Mouse (Mus musculus) layer of hippocampus, adult 9-10 months (tissue): ENCODE results near the gene Otulin.

Experiments
- DNase-seq: peaks from one replicate; pipeline ENCODE4 v3.0.0; 2022; ENCODE audit warnings: low spot score

Otulin gene

DNA sequence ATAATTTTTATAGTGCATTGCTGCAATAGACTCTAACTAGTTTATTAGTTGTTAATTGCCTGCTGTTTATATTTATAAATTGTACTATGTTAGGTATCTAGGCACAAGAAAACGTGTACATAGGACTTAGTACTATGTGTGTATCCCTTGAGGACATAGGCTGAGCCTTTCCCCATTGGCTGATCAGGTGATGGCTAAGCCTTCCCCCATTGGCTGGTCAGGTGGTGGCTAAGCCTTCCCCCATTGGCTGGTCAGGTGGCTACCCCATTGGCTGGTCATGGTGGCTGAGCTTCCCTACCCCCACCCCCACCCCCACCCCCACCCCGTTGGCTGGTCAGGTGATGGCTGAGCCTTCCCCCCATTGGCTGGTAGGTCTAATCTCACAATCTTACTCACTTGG lies 50.6 kb downstream of the Otulin start:
- no peak for DNase-seq

DNA sequence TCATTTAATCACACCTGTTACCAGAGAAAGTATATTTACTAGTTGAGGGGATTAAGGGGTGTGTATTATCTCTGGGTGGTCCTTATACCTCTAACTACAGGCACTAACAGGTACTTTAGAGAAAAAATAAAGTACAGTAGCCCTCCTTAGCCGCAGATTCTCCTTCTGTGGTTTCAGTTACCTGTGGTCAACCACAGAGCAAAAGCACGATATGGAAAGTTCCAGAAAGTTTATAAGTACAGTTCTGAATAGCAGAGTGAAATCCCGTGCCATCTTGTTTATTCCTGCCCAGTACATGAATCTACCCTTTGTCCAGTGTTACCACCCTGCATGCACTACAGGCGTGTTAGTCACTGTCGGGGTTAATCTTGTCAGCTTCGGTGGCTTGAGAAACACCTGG lies 51.6 kb downstream of the Otulin start:
- DNase-seq, result no peak

DNA sequence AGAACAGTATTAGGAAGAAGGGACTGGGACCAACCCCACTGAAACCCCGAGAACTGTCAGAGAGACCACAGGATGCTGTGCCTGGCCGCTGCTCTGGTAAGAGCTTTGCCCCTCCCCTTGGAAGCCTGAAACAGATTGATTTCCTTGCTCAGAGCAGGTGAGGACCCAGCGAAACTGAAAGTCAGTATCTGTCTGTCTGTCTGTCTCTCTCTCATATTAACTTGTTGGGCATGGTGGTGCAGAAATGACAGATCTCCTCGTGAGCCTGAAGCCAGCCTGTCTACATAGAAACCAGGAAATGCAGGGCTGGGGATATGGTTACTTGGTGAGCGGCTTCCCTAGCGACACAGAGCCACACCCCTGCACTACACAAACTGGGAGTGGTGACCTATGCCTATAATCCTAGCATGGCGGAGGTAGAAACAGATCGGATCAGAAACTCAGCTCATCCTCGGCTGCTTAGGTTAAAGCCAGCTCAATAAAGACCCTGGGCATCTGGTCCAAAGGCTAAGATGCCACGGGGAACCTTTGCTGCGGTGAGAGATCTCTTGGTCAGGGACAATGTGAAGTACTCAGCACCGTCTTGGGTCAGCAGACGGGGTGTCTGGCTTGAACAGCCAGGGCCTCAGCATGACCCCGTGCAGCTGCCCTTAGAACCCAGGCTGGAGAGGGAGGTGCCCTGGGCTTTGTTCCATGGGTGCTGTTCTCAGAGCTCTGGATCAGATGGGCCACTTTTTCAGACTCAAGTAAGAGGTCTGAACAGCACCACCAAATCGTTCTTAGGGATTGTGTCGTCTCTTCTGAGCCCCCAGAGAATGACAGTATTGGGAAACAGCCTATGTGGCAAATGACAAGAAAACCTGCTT lies 52.3 kb downstream of the Otulin start:
- DNase-seq, result no peak

DNA sequence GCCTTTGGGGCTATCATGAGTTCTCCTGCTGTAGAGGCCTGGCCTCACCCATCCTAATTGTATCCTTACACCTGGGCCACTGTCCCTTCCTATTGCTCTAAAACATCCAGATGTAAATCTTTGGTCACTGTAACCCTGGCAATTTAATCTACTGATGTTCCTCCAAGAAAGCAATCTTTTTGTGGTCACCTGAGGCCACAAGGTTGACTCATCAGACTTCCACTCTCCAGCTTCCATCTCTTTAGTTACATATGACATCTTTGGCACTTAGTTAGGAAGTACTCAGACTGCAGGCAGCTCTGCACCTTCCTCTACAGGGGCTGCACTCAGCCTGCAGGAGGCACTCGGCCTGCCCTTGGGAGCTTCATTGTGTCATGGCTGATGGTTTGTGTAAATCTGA lies 53.6 kb downstream of the Otulin start:
- DNase-seq, result no peak

DNA sequence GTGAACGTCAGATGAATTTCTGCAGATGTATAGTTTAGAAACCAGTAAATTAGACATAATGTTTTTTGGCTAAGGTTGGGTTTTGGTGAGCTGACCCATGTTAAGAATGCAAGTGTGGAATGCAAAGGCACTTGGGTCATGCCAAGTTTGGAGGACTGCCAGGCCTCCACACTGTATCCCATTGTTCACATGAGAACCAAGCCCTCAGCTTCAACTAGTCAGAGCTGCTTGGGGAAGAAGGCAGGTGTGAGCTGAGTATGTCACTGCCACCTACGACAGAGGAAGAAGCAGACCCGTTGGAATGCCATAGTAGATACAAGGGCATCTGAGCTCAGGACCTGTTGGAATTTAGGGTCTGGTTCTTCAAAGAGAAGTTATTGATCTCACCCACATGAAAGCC lies 54.6 kb downstream of the Otulin start:
- no peak for DNase-seq

DNA sequence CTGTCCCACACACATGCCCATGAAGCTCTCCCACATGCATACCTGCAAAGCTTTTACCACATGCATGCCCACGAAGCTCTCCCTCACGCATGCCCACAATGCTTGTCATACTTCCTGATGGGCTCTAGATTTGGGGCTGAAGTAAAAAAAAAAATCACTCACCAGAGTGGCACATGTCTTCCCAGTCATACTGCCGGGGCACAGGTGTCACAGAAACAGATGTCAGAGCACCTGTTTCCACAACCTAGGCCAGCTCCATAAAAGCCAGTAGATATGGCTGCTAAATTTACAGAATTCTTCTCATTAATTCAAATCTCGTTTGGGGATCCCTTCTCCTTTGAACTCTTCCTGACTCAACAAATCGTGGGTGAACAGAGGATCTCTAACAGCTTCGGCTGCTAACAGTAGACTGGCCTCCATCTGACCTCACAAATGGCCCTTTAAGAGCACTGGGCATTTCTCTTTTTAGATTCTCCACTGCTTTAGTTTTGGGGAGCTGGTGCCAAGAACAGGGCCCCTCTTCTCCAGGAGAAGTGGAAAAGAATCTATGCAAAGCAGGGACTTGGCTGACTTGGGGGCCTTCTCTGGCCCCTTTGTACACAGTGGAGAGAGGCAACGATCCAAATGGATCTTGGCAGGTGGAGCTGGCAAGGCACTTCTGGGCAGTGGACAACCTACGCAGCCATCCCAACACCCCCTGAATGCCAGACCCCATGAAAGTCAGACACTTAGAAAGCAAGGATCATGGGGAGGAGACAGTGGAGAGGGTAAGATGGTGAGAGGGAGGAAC lies 55.3 kb downstream of the Otulin start:
- DNase-seq, result no peak

- DNase-seq, result no peak
These were observed 59.3 kb downstream of the Otulin start for GRCm38 (mm10) chr15:27571179-27571578.

DNA sequence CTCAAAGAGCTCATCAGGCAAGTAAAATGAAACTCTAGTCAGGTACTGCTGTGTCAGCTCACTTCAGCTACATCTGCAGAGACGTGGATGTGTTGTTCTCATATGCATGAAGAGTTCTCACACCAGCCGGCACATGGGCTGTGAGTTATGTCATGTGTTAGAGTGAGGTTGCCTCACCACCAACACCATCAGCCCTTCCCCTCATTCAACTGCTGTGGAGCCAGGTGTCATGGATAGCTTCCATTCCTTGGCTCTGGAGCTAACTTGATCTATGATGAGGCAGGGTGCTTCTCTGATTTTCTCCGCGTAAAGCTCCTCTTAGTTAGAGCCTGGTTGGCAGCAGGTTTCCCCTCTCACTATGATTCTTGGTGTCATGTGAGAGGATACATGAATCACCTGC lies 60.1 kb downstream of the Otulin start:
- no peak for DNase-seq

GRCm38 (mm10) chr15:27569924-27570323 lies 60.6 kb downstream of the Otulin start:
- no peak for DNase-seq

DNA sequence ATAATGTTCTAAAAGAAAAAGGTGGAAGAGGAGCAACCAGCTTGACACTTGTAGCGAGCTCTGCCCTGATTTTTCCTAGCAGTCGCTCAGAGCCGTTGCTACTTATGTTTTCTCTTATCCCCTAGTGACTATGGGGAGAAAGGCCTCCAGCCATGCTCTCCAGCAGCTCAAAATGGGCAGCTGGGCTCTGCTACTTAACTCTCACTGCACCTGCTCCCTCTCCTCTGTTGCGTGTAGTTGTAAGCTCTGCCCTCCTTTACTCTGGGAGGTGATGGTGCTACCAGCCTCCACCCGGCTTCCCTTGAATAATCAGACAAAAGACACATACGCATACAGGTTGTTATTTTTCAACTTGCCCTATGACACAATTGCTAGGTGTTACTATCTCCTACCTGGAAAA lies 62.1 kb downstream of the Otulin start:
- no peak for DNase-seq

- DNase-seq, result no peak
These were observed 63.1 kb downstream of the Otulin start for GRCm38 (mm10) chr15:27567356-27567755.

DNA sequence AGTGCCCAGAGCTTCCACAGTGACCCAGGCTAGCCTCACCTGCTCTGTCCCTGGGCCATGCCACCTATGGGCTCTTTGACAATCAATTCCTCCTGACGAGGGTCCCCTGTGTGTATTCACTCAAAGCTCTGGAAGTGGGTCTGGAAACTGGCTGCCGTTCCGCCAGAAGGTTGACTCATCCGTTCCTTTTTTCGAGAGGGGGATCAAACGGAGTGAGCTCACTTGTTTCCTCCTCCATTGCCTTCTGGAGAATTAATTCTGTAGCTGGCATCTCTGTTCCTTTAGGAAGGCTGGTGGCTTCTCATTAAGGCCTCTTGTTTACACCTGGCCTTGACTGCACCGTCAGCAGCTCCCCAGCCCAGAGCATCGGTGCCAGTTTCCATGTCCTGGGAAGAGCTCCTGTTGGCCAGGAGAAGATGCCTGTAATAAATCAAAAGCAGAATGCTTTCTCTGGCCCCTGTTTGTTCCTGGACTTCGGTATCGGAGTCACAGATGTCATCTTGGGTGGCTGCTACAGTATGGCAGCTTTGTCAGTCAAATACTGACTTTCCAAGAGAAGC lies 64.8 kb downstream of the Otulin start:
- no peak for DNase-seq

GRCm38 (mm10) chr15:27564106-27565100 lies 66.1 kb downstream of the Otulin start:
- DNase-seq, result peak; percentile 59

GRCm38 (mm10) chr15:27560315-27560714 lies 70.2 kb downstream of the Otulin start:
- DNase-seq, result no peak

- no peak for DNase-seq
These were observed 71.9 kb downstream of the Otulin start for GRCm38 (mm10) chr15:27558456-27559147.

DNA sequence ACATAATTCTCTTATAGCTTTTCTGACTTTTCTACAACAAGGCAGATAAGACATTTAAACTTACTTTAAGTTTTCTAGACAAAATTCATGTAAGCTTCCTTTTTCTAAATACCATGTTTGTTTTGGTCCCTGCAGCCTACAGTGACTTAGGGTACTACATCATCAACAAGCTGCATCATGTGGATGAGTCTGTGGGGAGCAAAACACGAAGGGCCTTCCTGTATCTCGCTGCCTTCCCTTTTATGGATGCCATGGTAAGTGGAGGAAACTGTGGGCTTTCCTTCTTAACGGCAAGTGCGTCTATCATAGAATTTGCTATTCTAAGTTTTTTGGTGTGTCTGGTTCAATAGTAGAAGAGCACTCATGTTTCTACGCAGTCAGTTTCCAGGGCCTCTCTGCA lies 76.9 kb downstream of the Otulin start:
- no peak for DNase-seq

DNA sequence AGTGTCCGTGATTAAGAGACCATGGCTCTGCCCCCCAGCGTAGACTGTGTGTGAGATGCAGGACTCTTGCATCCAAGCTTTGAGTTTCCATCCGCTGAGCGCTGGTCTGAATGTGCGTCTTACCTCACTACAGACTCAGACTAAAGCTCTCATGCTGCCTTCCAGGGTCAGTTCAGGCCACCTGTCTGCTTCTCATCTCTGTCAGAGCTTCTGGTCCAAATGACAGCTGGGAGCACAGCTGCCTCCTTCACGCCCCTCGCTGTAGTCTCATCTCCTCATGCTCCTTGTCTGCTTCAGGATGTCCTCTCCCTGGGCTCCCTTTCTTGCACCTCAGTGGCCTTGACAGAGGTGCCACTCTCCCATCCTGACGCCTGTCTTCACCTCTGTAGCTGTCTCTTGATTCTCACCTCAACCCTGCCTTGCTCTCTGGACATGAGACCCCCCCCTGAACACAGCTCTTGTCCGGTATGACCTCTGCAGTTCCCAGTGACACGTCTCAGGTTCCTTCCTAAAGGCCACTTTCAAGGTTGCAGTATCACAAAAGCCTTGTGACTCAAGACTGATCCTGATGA lies 78.3 kb downstream of the Otulin start:
- no peak for DNase-seq

- no peak for DNase-seq
These were observed 79.1 kb downstream of the Otulin start for GRCm38 (mm10) chr15:27551117-27552114.

GRCm38 (mm10) chr15:27550358-27550992 lies 80.0 kb downstream of the Otulin start:
- no peak for DNase-seq
